8 mouse cellular contexts compared by ENCODE assay signal in the genomic region with DNA sequence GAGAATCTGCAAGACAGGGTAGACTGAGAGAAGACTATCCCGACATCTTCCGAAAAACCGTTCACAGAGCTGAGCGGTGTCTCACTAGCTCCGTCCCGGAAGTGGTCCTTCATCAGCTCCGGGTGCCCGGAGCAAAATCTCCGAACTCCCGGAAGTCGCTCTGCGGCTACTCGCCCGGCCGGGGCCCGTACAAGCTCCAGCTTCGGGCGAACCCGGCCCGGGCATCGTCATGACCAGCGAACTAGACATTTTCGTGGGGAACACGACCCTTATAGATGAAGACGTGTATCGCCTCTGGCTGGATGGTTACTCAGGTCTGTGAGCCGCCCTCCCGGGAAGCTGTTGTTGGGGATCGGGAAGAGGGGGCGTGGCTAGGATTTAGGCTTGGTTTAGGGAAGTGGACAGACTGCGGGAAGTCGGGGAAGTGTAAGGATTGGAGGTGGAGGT. TPM values are rescaled to one million over a fixed set of nuclear protein-coding genes. Genes with fewer than 3 reads are reported as not detected.
DNase-seq lines count a peak whose midpoint lies in the region; ATAC-seq and TF ChIP-seq lines count a peak whose summit lies in the region.

Gene Fibp (plus strand): TSS at position 151 of the 447 bp plus-strand sequence.

- H3K36me3 ChIP-seq in hindbrain, postnatal 0 days (ENCODE audit: insufficient read depth, low read length), result peaks cover 18% of the 10 kb centered on the region; the same call in 1 of the 2 replicates
- peaks cover 42% of the 10 kb centered on the region for H3K36me3 ChIP-seq in megakaryocyte, embryonic 14.5 days (replicated peaks; ENCODE audit: low read length)

- H3K4me1 ChIP-seq in hindbrain, postnatal 0 days (ENCODE audit: insufficient read depth, low read length), result peaks cover 20% of the 10 kb centered on the region
- H3K4me1 ChIP-seq in megakaryocyte, embryonic 14.5 days, result peaks cover 69% of the 10 kb centered on the region

- no peaks in the 10 kb centered on the region for H3K9me3 ChIP-seq in hindbrain, postnatal 0 days (ENCODE audit: low read length)
- H3K9me3 ChIP-seq in megakaryocyte, embryonic 14.5 days, result no peaks in the 10 kb centered on the region

- peak within 1 kb of the TSS; percentile 89 for H3K4me3 ChIP-seq in gastrocnemius, adult 2 months
- H3K4me3 ChIP-seq in hindbrain, postnatal 0 days (ENCODE audit: low read length), result peak within 1 kb of the TSS; percentile 62
- peak within 1 kb of the TSS; percentile 84 for H3K4me3 ChIP-seq in left cerebral cortex, adult 2 months
- peak within 1 kb of the TSS; percentile 100 for H3K4me3 ChIP-seq in megakaryocyte, embryonic 14.5 days (replicated peaks)

- intact Hi-C loops in gastrocnemius, adult 2 months (cut with DNase I), result no loop called here
- intact Hi-C loops in left cerebral cortex, adult 2 months (cut with DNase I), result loop anchor here (5.0 kb wide), 1 partner anchor 107 kb away; the partner anchor contains the start of gene Ap5b1

- no peak for TF ChIP-seq CTCF in gastrocnemius, adult 2 months (IDR thresholded peaks at IDR 0.05)
- TF ChIP-seq CTCF in hindbrain, postnatal 0 days (IDR thresholded peaks at IDR 0.05; ENCODE audit: low read depth), result no peak
- TF ChIP-seq CTCF in left cerebral cortex, adult 2 months (IDR thresholded peaks at IDR 0.05), result no peak

- under 1% methylated on average over 32 of the region's 32 CpGs for WGBS in hindbrain, postnatal 0 days

- H3K27ac ChIP-seq in gastrocnemius, adult 2 months, result peak within 1 kb of the TSS; percentile 94
- peak within 1 kb of the TSS; percentile 65 for H3K27ac ChIP-seq in hindbrain, postnatal 0 days
- H3K27ac ChIP-seq in left cerebral cortex, adult 2 months, result peak within 1 kb of the TSS; percentile 90

- peak within 1 kb of the TSS; percentile 79 for H3K4me2 ChIP-seq in hindbrain, postnatal 0 days (ENCODE audit: low read depth, low read length)

- ATAC-seq in hindbrain, postnatal 0 days, result peak; percentile 71

- H3K9ac ChIP-seq in hindbrain, postnatal 0 days (replicated peaks; ENCODE audit: low read length), result peak within 1 kb of the TSS; percentile 73

- DNase-seq in WW6 (ENCODE audit: low read depth, low spot score), result peak; percentile 58
- peak; percentile 83 to 87 for DNase-seq in cerebellum, postnatal 4 days (ENCODE audit: low spot score in 2 of 2)
- peak; percentile 92 for DNase-seq in gastrocnemius, adult 2 months
- peak; percentile 96 for DNase-seq in hindbrain, postnatal 0 days (ENCODE audit: low spot score)
- DNase-seq in left cerebral cortex, adult 2 months (ENCODE audit: extremely low spot score in 1 of 2, low spot score in 2 of 2), result peak; percentile 86 to 88
- DNase-seq in right cerebral cortex, postnatal 10 days (ENCODE audit: low spot score in 2 of 2), result peak; percentile 93 to 94
- peak; percentile 85 for DNase-seq in urinary bladder, postnatal 25 days (ENCODE audit: low spot score)

- H3K27me3 ChIP-seq in hindbrain, postnatal 0 days (ENCODE audit: insufficient read depth, low read length), result no peaks in the 10 kb centered on the region
- no peaks in the 10 kb centered on the region for H3K27me3 ChIP-seq in megakaryocyte, embryonic 14.5 days (replicated peaks)

RNA-seq across cellular contexts. Expression of gene Fibp, which starts in this region (rescaled TPM):
- 10 to 100 TPM; 33.9 to 35.8 TPM for total RNA-seq in gastrocnemius, adult 2 months (2021)
- total RNA-seq in hindbrain, postnatal 0 days (2014; rRNA removed), result 76.1 and 103 TPM in 2 replicates
- polyA plus RNA-seq in hindbrain, postnatal 0 days (2015; fragmentation: Nextera tagmentation; extraction: Ambion mirVana), result 172 and 179 TPM in 2 replicates
- total RNA-seq in left cerebral cortex, adult 2 months (2021), result 10 to 100 TPM; 88.9 to 92.1 TPM
- polyA plus RNA-seq in megakaryocyte, embryonic 14.5 days (2012; ENCODE audit: insufficient read depth, low replicate concordance), result 25.9 and 134 TPM in 2 replicates

Comparison
In these comparisons a context has a peak if more than half of its experiments do, and no peak if none do; other contexts are left out.
1. Peak in every context shown above with its lines: DNase-seq, ATAC-seq, H3K4me3 ChIP-seq and H3K27ac ChIP-seq.